Mouse (Mus musculus) mouse trophoblast stem cell (cell line): Measurements from ENCODE around the gene Dusp1.

Experiments
- in situ Hi-C, 2 experiments: fragments of 300-500 bp; cut with MseI, MboI; formaldehyde crosslinking; loops; 2 replicates in 1 of 2; 3 replicates in 1 of 2; pipeline ENCODE4 v1.15.1; 2025

Dusp1 gene

DNA sequence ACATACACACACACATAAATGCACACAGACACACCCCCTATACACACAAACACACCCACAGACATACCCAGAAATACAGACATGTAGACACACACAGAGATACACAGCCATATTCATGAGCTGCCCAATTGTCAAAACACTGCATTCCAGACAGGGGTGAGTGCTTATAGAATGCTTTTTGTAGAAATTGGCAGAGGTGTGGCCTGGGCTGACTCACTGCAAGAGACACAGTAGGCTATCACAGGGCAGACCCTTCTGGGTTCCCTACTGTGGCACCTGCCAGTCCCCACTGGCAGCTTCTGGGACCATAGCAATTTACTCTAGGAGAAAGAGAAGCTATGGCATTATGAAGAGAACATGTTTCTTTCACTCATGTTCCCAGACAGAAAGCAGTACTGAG, 37.6 kb downstream of the Dusp1 start:
- in situ Hi-C loops = no loop called here

- in situ Hi-C loops = no loop called here
Measured at GRCm38 (mm10) chr17:26522711-26523110, 39.2 kb downstream of the Dusp1 start.

DNA sequence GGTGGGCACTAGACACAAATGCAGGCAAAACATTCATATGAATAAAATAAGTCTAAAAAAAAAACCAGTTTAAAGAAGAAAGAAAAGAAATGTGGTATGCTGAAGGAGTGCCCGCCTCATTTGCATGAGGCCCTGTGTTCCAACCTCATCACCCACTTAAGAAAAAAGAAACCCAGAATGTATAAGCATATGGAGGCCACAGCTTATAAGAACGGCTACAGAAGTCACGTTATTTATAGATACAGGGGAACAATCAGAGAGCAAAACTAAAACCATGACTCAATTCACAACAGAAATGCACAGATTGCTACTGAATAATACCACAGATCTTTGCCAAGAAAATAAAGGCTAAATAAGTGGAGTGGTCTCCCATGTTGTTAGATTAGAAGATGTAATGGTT, 43.6 kb downstream of the Dusp1 start:
- in situ Hi-C loops = no loop called here

- in situ Hi-C loops = no loop called here
Measured at GRCm38 (mm10) chr17:26515675-26516074, 46.3 kb downstream of the Dusp1 start.

DNA sequence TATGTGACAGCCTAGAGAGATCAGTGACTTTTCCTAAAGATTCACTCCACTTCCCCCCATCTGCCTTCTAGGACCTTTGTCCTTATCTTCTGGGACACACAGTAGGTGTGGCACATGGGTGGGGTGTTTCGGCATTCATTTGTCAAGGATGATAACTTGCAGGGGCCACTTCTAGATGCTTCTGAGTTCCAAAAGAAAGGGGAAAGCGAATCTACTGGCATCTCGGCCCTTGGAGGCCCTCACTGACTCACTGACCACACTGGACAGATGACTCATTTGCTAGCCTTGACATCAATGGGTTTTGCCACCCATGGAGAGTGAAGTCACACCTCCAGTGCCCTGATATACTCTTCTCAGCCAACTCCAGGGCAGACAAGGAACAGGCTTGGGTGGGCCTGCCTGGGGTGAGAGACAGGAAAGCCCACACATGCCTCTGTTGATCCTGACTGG, 47.3 kb downstream of the Dusp1 start:
- in situ Hi-C loops = no loop called here

DNA sequence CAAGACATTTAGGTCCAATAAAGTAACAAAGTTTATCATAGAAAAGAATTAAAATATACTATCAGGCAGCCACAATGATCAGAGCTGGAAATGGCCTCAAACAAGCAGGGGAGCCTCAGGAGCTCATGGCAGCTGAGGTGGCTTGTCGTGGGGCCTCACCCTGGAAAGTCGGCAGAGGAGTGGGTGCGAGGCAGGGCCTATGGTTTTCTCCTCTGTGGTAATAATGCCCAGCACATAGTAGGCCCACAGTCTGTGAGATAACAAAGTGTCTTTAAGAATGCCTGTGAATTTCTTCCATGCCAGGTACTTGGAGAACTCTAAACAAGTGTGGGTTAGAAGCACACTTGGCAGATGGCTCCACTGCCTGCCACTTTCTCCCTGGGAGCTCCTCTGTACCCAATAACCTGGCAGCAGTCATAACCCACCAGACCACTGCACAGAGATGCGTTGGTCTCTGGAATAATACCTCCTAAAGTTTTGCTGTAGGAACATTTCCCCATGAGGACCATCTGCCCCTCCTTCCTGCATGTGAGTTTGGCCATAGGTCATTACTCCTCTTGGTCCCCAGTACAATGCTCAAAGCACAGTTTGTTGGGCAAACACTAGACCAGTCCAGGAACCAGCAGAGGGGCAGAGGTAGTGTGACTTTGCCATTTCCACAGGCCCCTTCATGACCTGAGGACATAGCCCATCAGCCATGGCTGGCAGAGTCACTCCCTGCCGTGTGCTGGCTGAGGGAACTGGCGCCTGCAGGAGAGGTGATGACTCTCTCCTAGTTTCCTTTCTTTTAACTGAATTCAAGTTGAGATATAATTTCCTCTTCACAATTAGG, 48.3 kb downstream of the Dusp1 start:
- in situ Hi-C loops = no loop called here

GRCm38 (mm10) chr17:26512961-26513360, 49.0 kb downstream of the Dusp1 start:
- in situ Hi-C loops = no loop called here

GRCm38 (mm10) chr17:26511816-26512774, 49.8 kb downstream of the Dusp1 start:
- in situ Hi-C loops = no loop called here

DNA sequence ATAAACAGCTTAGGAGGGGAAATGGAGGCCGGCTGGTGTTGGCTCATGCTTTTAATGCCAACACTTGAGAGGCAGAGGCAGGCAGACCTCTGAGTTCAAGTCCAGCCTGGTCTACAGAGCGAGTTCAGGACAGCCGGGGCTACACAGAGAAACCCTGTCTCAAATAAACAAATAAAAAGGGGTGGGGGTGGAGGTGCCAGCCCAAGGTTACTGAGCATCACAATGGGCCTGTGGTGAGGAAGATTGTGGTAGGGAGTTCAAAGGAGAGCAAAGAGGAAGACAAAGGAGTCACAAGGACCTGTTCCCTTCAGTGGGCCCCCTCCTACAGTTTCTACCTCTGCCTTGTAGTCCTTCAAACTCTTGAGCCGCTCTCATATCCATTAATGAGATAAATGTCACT, 50.7 kb downstream of the Dusp1 start:
- in situ Hi-C loops = no loop called here

- in situ Hi-C loops = no loop called here
Measured at GRCm38 (mm10) chr17:26510146-26511045, 51.5 kb downstream of the Dusp1 start.

DNA sequence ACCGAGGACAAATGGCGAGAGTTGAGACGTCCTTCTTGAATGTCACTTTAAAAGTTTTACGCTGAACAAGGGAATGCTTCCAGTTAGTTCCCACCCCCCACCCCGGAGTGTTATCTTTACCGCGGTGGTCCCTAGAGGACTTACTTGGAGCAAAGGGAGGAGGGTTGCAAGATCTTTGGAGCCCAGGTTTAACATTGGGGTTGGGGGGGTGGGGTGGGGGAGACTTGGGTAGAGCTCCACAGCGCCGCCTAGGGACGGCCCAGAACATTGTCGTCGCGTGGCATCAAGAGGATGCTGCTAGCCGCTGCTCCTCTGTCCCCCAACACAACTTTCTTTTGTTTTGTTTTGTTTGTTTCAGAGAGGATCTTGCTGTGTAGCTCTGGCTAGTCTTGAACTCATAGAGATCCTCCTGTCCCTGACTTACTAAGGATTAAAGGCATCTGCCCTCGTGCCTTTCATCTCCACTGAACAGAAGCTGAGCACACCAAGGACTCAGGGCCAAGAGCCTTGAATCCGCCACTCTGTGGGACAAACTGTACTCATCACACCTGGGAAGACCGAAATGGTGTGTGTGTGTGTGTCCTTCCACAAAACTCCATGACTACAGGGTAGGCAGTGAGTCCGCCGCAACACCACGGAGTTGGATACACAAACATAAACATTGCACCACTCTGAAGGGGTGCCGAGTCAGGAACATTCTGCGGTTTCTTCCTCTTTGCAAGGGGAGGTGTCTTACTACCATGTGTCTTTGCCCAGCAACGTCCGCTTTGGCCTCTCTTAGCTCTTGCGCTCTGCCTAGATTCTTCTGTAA, 52.8 kb downstream of the Dusp1 start:
- in situ Hi-C loops = loop anchor here in 1 of 2 experiments (5.0 kb wide), 1 partner anchor 38 kb away; no protein-coding TSS in a partner anchor

DNA sequence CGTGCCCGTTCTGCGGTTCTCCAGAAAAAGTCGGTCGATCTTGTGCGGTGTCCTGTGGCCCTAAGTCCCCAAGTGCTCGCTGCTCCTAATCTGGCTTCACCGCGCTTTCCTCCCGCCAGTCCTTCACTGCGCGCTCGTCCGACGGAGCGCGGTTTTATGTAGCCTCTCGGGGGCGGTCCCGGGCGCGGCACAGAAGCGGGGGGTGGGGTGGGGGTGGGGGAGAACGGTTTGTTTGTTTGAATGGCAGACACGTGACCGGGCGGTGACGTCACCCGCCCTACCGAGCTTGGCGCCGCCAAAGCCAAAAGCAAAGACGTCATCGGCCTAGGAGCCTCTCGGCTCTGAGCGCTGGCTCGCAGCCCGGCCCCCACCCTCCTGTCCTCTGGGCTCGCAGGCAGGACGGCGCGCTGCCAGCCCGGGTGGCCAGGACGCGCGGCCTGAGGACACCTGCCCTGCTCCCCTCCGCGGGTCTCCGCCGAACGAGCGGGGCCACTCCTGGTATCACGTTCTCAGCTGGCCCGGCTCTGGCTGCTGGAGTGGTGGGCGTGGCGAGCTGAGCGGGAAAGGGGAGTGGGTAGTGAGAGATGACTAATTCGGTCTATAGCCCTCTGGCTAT, 53.5 kb downstream of the Dusp1 start:
- in situ Hi-C loops = loop anchor here in 1 of 2 experiments (5.0 kb wide), 1 partner anchor 39 kb away; no protein-coding TSS in a partner anchor

GRCm38 (mm10) chr17:26507966-26508344, 54.0 kb downstream of the Dusp1 start:
- in situ Hi-C loops = loop anchor here in 1 of 2 experiments (5.0 kb wide), 1 partner anchor 39 kb away; no protein-coding TSS in a partner anchor

DNA sequence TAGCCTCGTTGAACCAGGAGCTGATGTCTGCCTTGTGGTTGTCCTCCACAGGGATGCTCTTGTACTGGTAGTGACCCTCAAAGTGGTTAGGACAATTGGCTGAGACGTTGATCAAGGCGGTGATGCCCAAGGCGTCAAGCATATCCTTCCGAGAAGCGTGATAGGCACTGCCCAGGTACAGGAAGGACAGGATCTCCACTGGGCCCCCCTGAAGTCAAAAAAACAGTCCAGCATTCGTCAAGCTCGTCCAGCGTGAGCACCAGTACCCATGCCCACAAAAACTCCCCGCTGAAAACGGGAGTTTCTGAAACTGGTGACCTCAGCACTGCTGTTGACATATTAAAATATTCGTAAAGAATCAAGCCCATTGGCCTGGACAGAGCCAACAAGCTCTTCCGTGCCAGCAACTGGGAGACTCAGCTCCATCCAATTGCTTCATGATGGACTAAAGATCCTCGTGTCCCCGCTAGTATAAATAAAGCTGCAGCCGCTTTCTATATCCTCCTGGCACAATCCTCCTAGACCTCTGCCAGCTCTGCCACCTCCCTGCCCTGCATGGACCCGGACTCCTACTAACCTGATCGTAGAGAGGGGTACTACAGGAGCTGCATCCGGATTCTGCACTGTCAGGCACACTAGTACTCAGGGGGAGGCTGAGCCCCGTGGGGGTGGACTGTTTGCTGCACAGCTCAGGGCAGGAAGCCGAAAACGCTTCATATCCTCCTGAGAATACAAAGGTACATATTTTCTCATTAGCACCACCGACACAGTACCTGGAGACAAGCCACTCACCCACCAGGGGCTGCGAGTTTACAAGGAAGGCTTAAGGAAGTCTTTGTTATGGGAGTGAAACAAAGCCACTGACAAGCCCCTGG, 54.7 kb downstream of the Dusp1 start:
- in situ Hi-C loops = loop anchor here in 1 of 2 experiments (5.0 kb wide), 1 partner anchor 40 kb away; no protein-coding TSS in a partner anchor

DNA sequence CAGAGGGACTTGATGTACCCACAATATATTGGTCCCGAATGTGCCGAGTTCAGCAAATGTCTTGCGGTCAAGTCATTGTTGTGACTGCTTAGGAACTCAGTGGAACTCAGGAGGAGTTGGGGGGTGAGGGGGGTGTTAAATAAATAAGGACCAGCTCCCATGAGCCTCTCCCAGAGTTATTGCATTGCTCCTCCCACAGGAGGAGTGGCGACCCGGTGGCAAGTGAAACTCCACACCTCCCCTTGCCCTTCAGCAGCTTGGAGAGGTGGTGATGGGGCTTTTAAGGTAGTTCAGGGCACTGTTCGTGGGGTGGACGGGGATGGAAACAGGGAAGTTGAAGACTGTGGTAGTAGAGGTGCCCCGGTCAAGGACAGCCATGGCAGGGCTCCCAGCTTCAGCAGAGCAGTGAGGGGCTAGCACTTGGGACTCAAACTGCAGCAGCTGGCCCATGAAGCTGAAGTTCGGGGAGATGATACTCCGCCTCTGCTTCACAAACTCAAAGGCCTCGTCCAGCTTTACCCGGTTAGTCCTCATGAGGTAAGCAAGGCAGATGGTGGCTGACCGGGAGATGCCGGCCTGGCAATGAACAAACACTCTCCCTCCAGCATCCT, 55.8 kb downstream of the Dusp1 start:
- in situ Hi-C loops = loop anchor here in 1 of 2 experiments (5.0 kb wide), 1 partner anchor 41 kb away; no protein-coding TSS in a partner anchor

DNA sequence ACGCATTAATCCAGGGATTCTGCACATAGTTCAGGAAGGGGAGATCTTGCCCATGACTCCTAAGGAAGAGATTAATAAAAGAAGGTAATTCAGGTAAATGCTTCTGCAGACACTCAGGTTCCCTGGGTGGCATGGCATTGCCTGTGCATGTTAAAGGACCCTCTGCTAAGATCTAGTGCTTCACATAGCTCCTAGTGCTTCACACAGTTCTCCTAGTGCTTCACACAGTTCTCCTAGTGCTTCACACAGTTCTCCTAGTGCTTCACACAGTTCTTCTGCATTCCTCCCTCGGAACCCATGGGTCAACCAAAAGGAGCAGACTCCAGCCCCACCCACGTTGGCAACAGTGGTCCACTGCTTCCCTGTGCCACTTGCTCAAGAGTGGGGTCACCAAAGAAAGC, 56.7 kb downstream of the Dusp1 start:
- in situ Hi-C loops = loop anchor here in 1 of 2 experiments (5.0 kb wide), 1 partner anchor 42 kb away; no protein-coding TSS in a partner anchor

- in situ Hi-C loops = no loop called here
Measured at GRCm38 (mm10) chr17:26503981-26504671, 57.8 kb downstream of the Dusp1 start.
